ENCODE assay signal across 1 mouse cellular context in genomic region chr13:12412016-12412415, GRCm38 (mm10).
TF ChIP-seq lines count a peak whose summit lies in the region.

No protein-coding gene starts in this region.

TF ChIP-seq in MEL, 35 proteins besides CTCF, POLR2A, EP300 and RAD21 (continued from another document):
- TF ChIP-seq ELF1 (IDR thresholded peaks at IDR 0.05; ENCODE audit: low read depth, low read length), result peak; percentile 56; the same call in 1 of the 2 replicates
- TF ChIP-seq USF2 (IDR thresholded peaks at IDR 0.05; ENCODE audit: borderline replicate concordance in 1 of 2, insufficient read depth in 1 of 2, low read depth in 1 of 2, low read length in 2 of 2), result peak in 1 of 2 experiments; percentile 34; a peak in 1 of 4 replicates
TF ChIP-seq in MEL: peak in this region for 17.
